Mouse (Mus musculus) lung, adult 2 months (tissue): ENCODE measurements around the gene Syt1.

Experiments
- CTCF ChIP-seq: fragments of 200-500 bp; IDR thresholded peaks from 2 replicates; pipeline ENCODE4 v1.5.1; 2011; ENCODE audit warnings: mild to moderate bottlenecking, low read length, control low read depth; ENCODE audit not compliant: insufficient read depth
- POLR2A ChIP-seq: fragments of 200-500 bp; IDR thresholded peaks from 2 replicates; pipeline ENCODE4 v1.6.1; 2011; ENCODE audit warnings: low read depth, mild to moderate bottlenecking, control low read depth, low read length, borderline replicate concordance; ENCODE audit errors: extremely low read depth

GRCm38 (mm10) chr10:108893288-108893687, 117.5 kb downstream of the Syt1 start:
- TF ChIP-seq POLR2A (no peak), CTCF (no peak)
